Mouse (Mus musculus) megakaryocyte, embryonic 14.5 days (primary cell): ENCODE results near the gene Fhl1.

Experiments used
- FLI1 ChIP-seq: IDR thresholded peaks from 2 replicates; pipeline ENCODE4 v1.6.1; 2012; ENCODE audit warnings: low read length, inconsistent platforms, mixed read lengths
- GATA1 ChIP-seq: IDR thresholded peaks from 3 replicates; pipeline ENCODE4 v1.6.1; 2012; ENCODE audit warnings: mixed read lengths, low read length, inconsistent platforms, borderline replicate concordance

DNA sequence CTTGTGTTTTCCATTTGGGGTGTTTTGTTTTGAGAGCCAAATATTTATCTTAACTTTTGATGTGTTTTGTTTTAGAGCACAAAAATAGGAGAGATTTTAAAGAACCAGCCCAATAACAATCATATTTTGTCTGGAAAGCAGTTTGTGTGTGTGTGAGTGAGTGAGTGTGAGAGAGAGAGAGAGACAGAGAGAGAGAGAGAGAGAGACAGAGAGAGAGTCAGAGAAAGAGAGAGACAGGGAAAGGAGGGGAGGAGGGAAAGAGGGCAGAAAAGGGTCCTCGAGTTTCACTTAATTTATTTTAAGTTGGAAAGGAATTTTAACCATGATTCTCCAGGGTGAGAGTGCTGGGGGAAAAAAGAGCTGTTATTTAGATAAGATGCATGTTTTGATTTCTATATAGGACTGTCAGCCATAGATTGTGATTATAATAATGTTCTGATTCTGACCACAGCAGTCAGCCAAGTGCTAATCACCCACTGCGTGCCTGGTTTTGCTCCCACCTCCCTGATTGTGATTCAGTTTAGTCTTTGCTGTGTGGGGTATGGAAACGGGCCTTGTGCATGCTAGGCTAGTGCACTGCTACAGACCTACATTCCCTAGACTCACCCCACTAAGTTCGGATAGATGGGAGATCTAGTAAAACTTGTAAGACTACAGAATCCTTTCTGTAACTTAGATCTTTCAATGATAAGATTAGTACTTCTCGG, 6.4 kb downstream of the Fhl1 start:
- TF ChIP-seq FLI1 (no peak), GATA1 (no peak)
